Mouse (Mus musculus) testis, adult 2 months (tissue): ENCODE data around the gene Adamtsl1.

Experiments used
- CTCF ChIP-seq: fragments of 200-500 bp; IDR thresholded peaks from 2 replicates; pipeline ENCODE4 v1.5.1; 2012; ENCODE audit warnings: low read depth, mild to moderate bottlenecking, inconsistent platforms, low read length, moderate library complexity; ENCODE audit not compliant: control insufficient read depth, insufficient read depth, insufficient replicate concordance
- POLR2A ChIP-seq: fragments of 200-500 bp; IDR thresholded peaks from 2 replicates; pipeline ENCODE4 v1.6.1; 2012; ENCODE audit warnings: low read depth, mild to moderate bottlenecking, inconsistent platforms, low read length, moderate library complexity; ENCODE audit not compliant: control insufficient read depth

DNA sequence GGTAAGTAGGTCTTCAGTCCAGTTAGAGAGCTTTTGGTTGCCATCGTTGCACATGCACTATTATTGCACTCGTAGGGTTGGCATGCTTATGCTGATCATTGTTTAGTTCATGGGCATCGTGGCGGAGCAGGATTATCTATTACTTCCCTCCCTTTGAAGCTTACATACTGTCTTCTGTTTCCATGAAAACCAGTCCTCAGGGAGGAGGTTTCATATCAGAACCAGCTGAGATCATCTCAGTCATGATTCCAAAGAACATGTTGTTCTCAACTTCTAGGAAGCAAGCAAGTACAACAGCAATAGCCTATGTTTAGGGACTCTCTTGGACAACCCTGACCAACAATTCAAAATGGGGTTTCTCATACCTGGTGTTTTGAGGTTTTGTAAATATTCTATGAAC, 774.3 kb downstream of the Adamtsl1 start:
- TF ChIP-seq CTCF: no peak
- no peak for TF ChIP-seq POLR2A
